Mouse (Mus musculus) liver, adult 2 months (tissue): ENCODE data around the gene Ptgr2. TPM values are rescaled to one million over a fixed set of nuclear protein-coding genes. Genes with fewer than 3 reads are reported as not detected.

ENCODE experiments used
- DNase-seq: peaks from one replicate; pipeline ENCODE4 v3.0.0-alpha.2; 2011; ENCODE audit warnings: low read depth, low spot score; ENCODE audit errors: extremely low read depth
- H3K27ac ChIP-seq: fragments of 200-500 bp; replicated peaks from 2 replicates; pipeline ENCODE4 v1.5.1; 2012; ENCODE audit warnings: low read depth, mild to moderate bottlenecking, control low read depth, inconsistent platforms, low read length; ENCODE audit not compliant: insufficient read depth
- H3K27me3 ChIP-seq: fragments of 200-500 bp; 2 replicates; pipeline ENCODE4 v1.6.1; 2012; ENCODE audit warnings: mild to moderate bottlenecking, moderate library complexity, low read length, inconsistent platforms; ENCODE audit not compliant: control insufficient read depth, insufficient read depth
- H3K36me3 ChIP-seq: fragments of 200-500 bp; 2 replicates; pipeline ENCODE4 v1.6.1; 2012; ENCODE audit warnings: low read length, inconsistent platforms; ENCODE audit not compliant: control insufficient read depth, insufficient read depth
- H3K4me1 ChIP-seq: fragments of 200-500 bp; 2 replicates; pipeline ENCODE4 v1.6.1; 2011; ENCODE audit warnings: low read length; ENCODE audit not compliant: control insufficient read depth, insufficient read depth
- H3K4me3 ChIP-seq: fragments of 200-500 bp; 2 replicates; pipeline ENCODE4 v1.5.1; 2011; ENCODE audit warnings: low read depth, mild to moderate bottlenecking, control low read depth, low read length, moderate library complexity; ENCODE audit not compliant: insufficient read depth
- H3K79me2 ChIP-seq: fragments of 200-500 bp; 2 replicates; pipeline ENCODE4 v1.6.1; 2012; ENCODE audit warnings: inconsistent platforms, mild to moderate bottlenecking, low read length, moderate library complexity; ENCODE audit not compliant: control insufficient read depth, insufficient read depth
- H3K9ac ChIP-seq: fragments of 200-500 bp; 2 replicates; pipeline ENCODE4 v1.6.1; 2012; ENCODE audit warnings: low read depth, mild to moderate bottlenecking, control low read depth, inconsistent platforms, low read length
- CTCF ChIP-seq: fragments of 200-500 bp; IDR thresholded peaks from 2 replicates; pipeline ENCODE4 v1.5.1; 2011; ENCODE audit warnings: low read depth, low read length, control low read depth
- POLR2A ChIP-seq: fragments of 200-500 bp; IDR thresholded peaks from 2 replicates; pipeline ENCODE4 v1.6.1; 2011; ENCODE audit warnings: low read length, control low read depth; ENCODE audit not compliant: insufficient read depth; ENCODE audit errors: extremely low read depth
- WGBS: fragments of 180-500 bp; shearing (Covaris S2); methylation state at CpG from one replicate; pipeline ENCODE4 v1.1.7; 2018; 5-methylcytosine and 5-hydroxymethylcytosine counted together
- polyA plus RNA-seq: library from polyadenylated mRNA; depleted of rRNA; stranded (reverse); fragments of >200 nt; gene quantifications from 2 replicates; pipeline ENCODE4 v1.2.3, GENCODE M21; 2012
- total RNA-seq: library from RNA; depleted of rRNA; stranded (reverse); fragments of >200 nt; gene quantifications from 2 replicates; pipeline ENCODE4 v1.2.3, GENCODE M21; 2014

Gene Ptgr2
- total and polyA plus RNA-seq, 2 experiments: 16.3 to 75.3 TPM

GRCm38 (mm10) chr12:84273366-84273765, 11.7 kb upstream of the Ptgr2 start:
- WGBS: 11% methylated on average over 5 of the region's 5 CpGs
- H3K9ac ChIP-seq: no peak overlapping the region
- no peaks in the 10 kb centered on the region for H3K36me3 ChIP-seq
- H3K4me3 ChIP-seq: no peak overlapping the region
- peak; percentile 92 for DNase-seq
- no peak for TF ChIP-seq POLR2A
- no peak for TF ChIP-seq CTCF
- no peaks in the 10 kb centered on the region for H3K79me2 ChIP-seq
- no peak overlapping the region for H3K27ac ChIP-seq
- peaks cover 10% of the 10 kb centered on the region for H3K4me1 ChIP-seq
- no peaks in the 10 kb centered on the region for H3K27me3 ChIP-seq

DNA sequence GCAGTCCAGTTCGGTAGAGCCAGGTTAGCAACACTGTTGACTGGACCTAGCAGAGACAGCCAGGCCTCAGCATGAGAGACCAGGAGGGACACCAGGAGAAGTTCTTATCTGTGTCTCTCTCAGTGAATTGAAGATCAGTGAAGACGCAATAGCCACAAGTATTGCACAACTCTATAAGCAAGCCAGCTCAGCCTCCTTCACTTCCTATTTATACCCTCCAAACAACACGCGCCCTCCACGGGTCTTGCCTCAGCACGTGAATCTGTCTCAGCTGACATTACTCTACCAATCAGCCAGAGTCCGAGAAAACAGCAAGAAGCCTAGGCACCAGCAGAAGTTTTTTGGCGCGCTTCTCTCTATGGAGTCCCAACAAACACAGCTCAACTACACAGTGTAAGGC, 9.7 kb upstream of the Ptgr2 start:
- Histone ChIP-seq H3K27me3 (no peaks in the 10 kb centered on the region), H3K79me2 (no peaks in the 10 kb centered on the region), H3K4me3 (no peak overlapping the region), H3K27ac (no peak overlapping the region), H3K36me3 (no peaks in the 10 kb centered on the region), H3K9ac (no peak overlapping the region), H3K4me1 (peaks cover 10% of the 10 kb centered on the region)
- TF ChIP-seq CTCF: no peak
- TF ChIP-seq POLR2A: no peak
- 75% methylated on average over 9 of the region's 9 CpGs for WGBS
- peak; percentile 50 for DNase-seq

GRCm38 (mm10) chr12:84276288-84276687, 8.7 kb upstream of the Ptgr2 start:
- Histone ChIP-seq H3K9ac (no peak overlapping the region), H3K36me3 (no peaks in the 10 kb centered on the region), H3K27me3 (no peaks in the 10 kb centered on the region), H3K27ac (no peak overlapping the region), H3K79me2 (no peaks in the 10 kb centered on the region), H3K4me1 (peaks cover 10% of the 10 kb centered on the region), H3K4me3 (no peak overlapping the region)
- 51% methylated on average over 2 of the region's 2 CpGs for WGBS
- TF ChIP-seq CTCF (no peak), POLR2A (no peak)
- no peak for DNase-seq

- no peak for DNase-seq
- no peaks in the 10 kb centered on the region for H3K36me3 ChIP-seq
- H3K9ac ChIP-seq: no peak overlapping the region
- peaks cover 10% of the 10 kb centered on the region for H3K4me1 ChIP-seq
- H3K4me3 ChIP-seq: no peak overlapping the region
- H3K27ac ChIP-seq: no peak overlapping the region
- TF ChIP-seq POLR2A: no peak
- no peak for TF ChIP-seq CTCF
- H3K27me3 ChIP-seq: no peaks in the 10 kb centered on the region
- H3K79me2 ChIP-seq: no peaks in the 10 kb centered on the region
- 91% methylated on average over 4 of the region's 4 CpGs for WGBS
Observed at GRCm38 (mm10) chr12:84276799-84277198, 8.2 kb upstream of the Ptgr2 start.

- no peaks in the 10 kb centered on the region for H3K79me2 ChIP-seq
- no peaks in the 10 kb centered on the region for H3K36me3 ChIP-seq
- TF ChIP-seq CTCF (no peak), POLR2A (no peak)
- H3K27me3 ChIP-seq: no peaks in the 10 kb centered on the region
- no peak overlapping the region for H3K4me3 ChIP-seq
- DNase-seq: peak; percentile 33
- 62% methylated on average over 3 of the region's 3 CpGs for WGBS
- no peak overlapping the region for H3K27ac ChIP-seq
- peaks cover 10% of the 10 kb centered on the region for H3K4me1 ChIP-seq
- no peak overlapping the region for H3K9ac ChIP-seq
Observed at GRCm38 (mm10) chr12:84277832-84278231, 7.2 kb upstream of the Ptgr2 start.

DNA sequence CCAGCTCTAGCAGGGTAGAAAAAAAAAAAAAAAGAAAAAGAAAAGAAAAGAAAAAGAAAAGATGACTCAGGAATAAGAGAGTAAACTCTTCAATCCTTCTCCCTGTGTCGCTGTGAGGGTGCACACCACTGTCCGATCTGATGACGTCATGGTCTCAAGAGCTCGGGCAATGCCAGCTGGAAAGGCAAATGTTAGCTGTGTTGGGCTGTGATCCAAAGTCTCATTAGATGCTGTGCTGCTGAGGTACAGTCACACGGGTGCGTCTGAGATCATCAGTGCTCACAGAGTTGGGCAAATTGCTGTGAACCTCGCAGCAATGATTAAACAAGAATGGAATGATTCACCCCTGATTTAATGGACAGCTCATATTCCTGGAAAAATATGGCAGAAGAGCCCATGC, 6.1 kb upstream of the Ptgr2 start:
- no peak overlapping the region for H3K9ac ChIP-seq
- no peaks in the 10 kb centered on the region for H3K27me3 ChIP-seq
- peak; percentile 72 for DNase-seq
- TF ChIP-seq CTCF (no peak), POLR2A (no peak)
- H3K79me2 ChIP-seq: no peaks in the 10 kb centered on the region
- no peaks in the 10 kb centered on the region for H3K36me3 ChIP-seq
- no peak overlapping the region for H3K27ac ChIP-seq
- WGBS: 26% methylated on average over 7 of the region's 7 CpGs
- no peak overlapping the region for H3K4me3 ChIP-seq
- peaks cover 4% of the 10 kb centered on the region for H3K4me1 ChIP-seq
